Mouse (Mus musculus) liver, adult 2 months (tissue): ENCODE measurements around the gene Pgbd5.

Experiments used
- CTCF ChIP-seq: fragments of 200-500 bp; IDR thresholded peaks from 2 replicates; pipeline ENCODE4 v1.5.1; 2011; ENCODE audit warnings: low read depth, low read length, control low read depth
- POLR2A ChIP-seq: fragments of 200-500 bp; IDR thresholded peaks from 2 replicates; pipeline ENCODE4 v1.6.1; 2011; ENCODE audit warnings: low read length, control low read depth; ENCODE audit not compliant: insufficient read depth; ENCODE audit errors: extremely low read depth

DNA sequence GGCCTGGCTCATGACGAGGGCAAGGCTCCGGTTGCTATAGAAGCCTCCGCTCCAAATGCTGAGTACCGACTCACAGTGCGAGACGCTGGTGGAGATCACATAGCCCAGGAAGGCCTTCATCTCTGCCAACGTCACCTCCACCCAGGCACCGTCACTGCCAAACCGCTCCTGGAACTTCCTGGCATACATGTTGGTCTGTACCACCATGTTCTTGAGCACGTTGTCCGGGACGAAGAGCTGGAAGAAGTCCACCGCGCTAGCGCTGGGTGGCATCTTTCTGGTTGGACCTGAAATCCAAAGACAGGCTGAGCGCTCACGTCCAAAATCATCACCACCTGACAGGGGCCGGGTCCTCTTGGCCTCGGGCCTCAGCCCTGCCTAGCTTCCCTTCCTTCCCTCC is 55.1 kb downstream of the Pgbd5 start:
- no peak for TF ChIP-seq CTCF
- no peak for TF ChIP-seq POLR2A
